Mouse (Mus musculus) E14TG2a.4 (cell line): ENCODE data around the gene Stx6.

Experiments
- CTCF ChIP-seq: conservative IDR thresholded peaks from 2 replicates; pipeline ENCODE4 v1.5.1; 2014; ENCODE audit warnings: low read length
- NANOG ChIP-seq: IDR thresholded peaks from 2 replicates; pipeline ENCODE4 v1.6.1; 2014; ENCODE audit warnings: borderline replicate concordance, low read length, mixed read lengths
- POU5F1 ChIP-seq: IDR thresholded peaks from 2 replicates; pipeline ENCODE4 v1.6.1; 2014; ENCODE audit warnings: low read length, borderline replicate concordance

- TF ChIP-seq CTCF = no peak
- no peak for TF ChIP-seq NANOG
- no peak for TF ChIP-seq POU5F1
Observed at GRCm38 (mm10) chr1:155205822-155206660, 47.5 kb downstream of the Stx6 start.
